Mouse (Mus musculus) heart, adult 2 months (tissue): ENCODE measurements around the gene Scd2. TPM values are rescaled to one million over a fixed set of nuclear protein-coding genes. Genes with fewer than 3 reads are reported as not detected.

Experiments used
- DNase-seq, 2 experiments: peaks; one replicate each; pipeline ENCODE4 v3.0.0; 2021
- H3K27ac ChIP-seq: fragments of 200-600 bp; 2 replicates; pipeline ENCODE4 v1.8.1; 2022
- H3K27me3 ChIP-seq: fragments of 200-500 bp; 2 replicates; pipeline ENCODE4 v1.6.1; 2012; ENCODE audit warnings: mild to moderate bottlenecking, low read length, inconsistent platforms, mixed read lengths; ENCODE audit not compliant: control insufficient read depth, insufficient read depth
- H3K36me3 ChIP-seq: fragments of 200-500 bp; 2 replicates; pipeline ENCODE4 v1.6.1; 2012; ENCODE audit warnings: low read length, inconsistent platforms; ENCODE audit not compliant: control insufficient read depth, insufficient read depth
- H3K4me1 ChIP-seq: fragments of 200-500 bp; 2 replicates; pipeline ENCODE4 v1.6.1; 2011; ENCODE audit warnings: low read length; ENCODE audit not compliant: control insufficient read depth, insufficient read depth
- H3K4me3 ChIP-seq: fragments of 200-600 bp; 2 replicates; pipeline ENCODE4 v1.8.1; 2022
- H3K79me2 ChIP-seq: fragments of 200-500 bp; replicated peaks from 2 replicates; pipeline ENCODE4 v1.6.1; 2012; ENCODE audit warnings: mild to moderate bottlenecking, inconsistent platforms, low read length, moderate library complexity, mixed read lengths; ENCODE audit not compliant: control insufficient read depth, insufficient read depth
- H3K9ac ChIP-seq: fragments of 200-500 bp; 2 replicates; pipeline ENCODE4 v1.6.1; 2012; ENCODE audit warnings: low read depth, mild to moderate bottlenecking, control low read depth, inconsistent platforms, low read length, mixed read lengths
- CTCF ChIP-seq: fragments of 200-600 bp; IDR thresholded peaks from 2 replicates; pipeline ENCODE4 v1.8.1; 2022; ENCODE audit warnings: antibody characterized with exemption, mild to moderate bottlenecking, moderate library complexity
- EP300 ChIP-seq: fragments of 200-500 bp; IDR thresholded peaks from 2 replicates; pipeline ENCODE4 v1.6.1; 2011; ENCODE audit warnings: low read depth, low read length, control low read depth; ENCODE audit not compliant: insufficient read depth
- POLR2A ChIP-seq: fragments of 200-500 bp; IDR thresholded peaks from 2 replicates; pipeline ENCODE4 v1.6.1; 2011; ENCODE audit warnings: mild to moderate bottlenecking, low read depth, low read length, control low read depth; ENCODE audit not compliant: insufficient read depth
- WGBS: fragments of 180-500 bp; shearing (Covaris S2); methylation state at CpG from one replicate; pipeline ENCODE4 v1.1.7; 2018; 5-methylcytosine and 5-hydroxymethylcytosine counted together
- intact Hi-C: fragments of 180-260 bp; cut with DNase I; formaldehyde crosslinking; loops from one replicate; pipeline ENCODE4 v1.15.1; 2025
- polyA plus RNA-seq: library from polyadenylated mRNA; depleted of rRNA; stranded (reverse); fragments of >200 nt; gene quantifications from 2 replicates; pipeline ENCODE4 v1.2.3, GENCODE M21; 2012
- total RNA-seq, 2 experiments: library from RNA; stranded (reverse); gene quantifications; 2 replicates each; pipeline ENCODE4 v1.2.3; 2021

Gene Scd2
- total and polyA plus RNA-seq, 3 experiments, result 9.2 to 21.2 (median 12.2) TPM

DNA sequence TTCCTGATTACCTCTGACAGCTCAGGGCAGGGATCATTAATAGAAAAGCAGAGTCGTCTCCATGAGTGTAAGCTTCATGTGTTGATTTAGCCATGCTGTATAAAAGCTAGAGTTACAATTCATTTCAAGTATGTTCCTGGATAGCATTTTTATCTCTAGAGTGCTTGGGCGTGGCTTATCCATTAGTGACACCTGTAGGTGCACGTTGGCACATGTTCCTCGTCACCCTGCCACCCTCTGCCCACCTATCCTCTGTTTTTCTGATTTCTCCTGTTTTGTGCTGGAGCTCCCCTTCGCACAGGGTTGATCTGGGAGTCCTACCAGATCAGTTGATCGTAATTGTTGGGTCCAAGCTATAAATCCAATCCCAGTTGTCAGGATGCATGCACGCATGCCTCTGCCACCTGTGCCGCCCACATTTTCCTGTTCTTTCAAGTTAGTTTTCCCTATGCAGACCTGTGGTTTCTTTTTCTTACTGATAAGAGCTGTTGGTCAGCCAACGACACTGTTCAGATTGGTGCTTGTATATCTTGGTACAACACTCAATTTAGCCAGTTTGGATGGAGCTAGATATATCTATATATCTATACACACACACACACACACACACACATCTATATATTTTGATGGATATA is 8.3 kb downstream of the Scd2 start:
- no peak overlapping the region for H3K27ac ChIP-seq
- intact Hi-C loops, result no loop called here

DNA sequence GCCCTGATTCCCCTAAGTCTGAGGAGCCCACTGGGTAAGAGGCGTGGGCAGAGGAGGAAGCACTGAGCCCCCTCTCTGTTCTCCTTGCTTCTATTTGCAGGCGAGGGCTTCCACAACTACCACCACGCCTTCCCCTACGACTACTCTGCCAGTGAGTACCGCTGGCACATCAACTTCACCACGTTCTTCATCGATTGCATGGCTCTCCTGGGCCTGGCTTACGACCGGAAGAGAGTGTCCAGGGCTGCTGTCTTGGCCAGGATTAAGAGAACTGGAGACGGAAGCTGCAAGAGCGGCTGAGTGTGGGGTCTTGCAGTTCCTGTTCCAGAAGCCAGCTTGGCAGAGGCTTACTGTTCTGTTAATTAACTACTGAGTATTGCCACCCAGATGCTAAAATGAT is 9.4 kb downstream of the Scd2 start:
- Histone ChIP-seq H3K4me1 (peaks cover 2% of the 10 kb centered on the region; the same call in 1 of the 2 replicates), H3K9ac (no peak overlapping the region), H3K4me3 (no peak overlapping the region), H3K27me3 (no peaks in the 10 kb centered on the region), H3K36me3 (no peaks in the 10 kb centered on the region; the same call in 1 of the 2 replicates), H3K27ac (no peak overlapping the region), H3K79me2 (no peaks in the 10 kb centered on the region)
- TF ChIP-seq POLR2A (no peak), CTCF (no peak), EP300 (no peak)
- intact Hi-C loops, result no loop called here
- no peak for DNase-seq
- WGBS, result 63% methylated on average over 11 of the region's 11 CpGs

More for the DNA sequence above, 8.3 kb downstream of the Scd2 start:
- no peak for TF ChIP-seq CTCF
- TF ChIP-seq POLR2A, result no peak
- no peak for TF ChIP-seq EP300
- Histone ChIP-seq H3K4me3 (no peak overlapping the region), H3K79me2 (no peaks in the 10 kb centered on the region), H3K27me3 (no peaks in the 10 kb centered on the region), H3K9ac (no peak overlapping the region), H3K36me3 (no peaks in the 10 kb centered on the region; the same call in 1 of the 2 replicates), H3K4me1 (peaks cover 5% of the 10 kb centered on the region)
- DNase-seq, result no peak
- 82% methylated on average over 9 of the region's 9 CpGs for WGBS

DNA sequence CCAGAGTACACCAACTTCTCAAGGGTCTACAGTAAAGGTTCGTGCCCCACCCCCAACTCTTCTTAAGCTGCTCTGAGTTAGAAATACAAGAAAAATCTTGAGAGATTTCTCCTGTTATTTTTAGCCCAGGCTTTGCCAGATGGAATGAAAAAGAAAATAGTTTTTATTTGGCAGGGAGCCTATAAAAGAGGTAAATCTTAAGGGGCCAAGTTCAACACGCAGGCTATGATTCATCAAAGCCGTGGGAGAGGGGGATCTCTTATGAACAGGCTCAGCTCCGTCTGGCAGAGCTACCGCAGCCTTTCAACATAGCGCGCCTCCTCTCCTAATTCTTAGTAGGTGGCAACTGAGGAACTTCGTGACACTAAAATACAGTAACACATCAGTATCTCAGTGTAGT is 10.0 kb downstream of the Scd2 start:
- H3K27me3 ChIP-seq, result no peaks in the 10 kb centered on the region
- DNase-seq, result no peak
- H3K36me3 ChIP-seq, result no peaks in the 10 kb centered on the region; the same call in 1 of the 2 replicates
- intact Hi-C loops, result no loop called here
- no peaks in the 10 kb centered on the region for H3K79me2 ChIP-seq
- WGBS, result 66% methylated on average over 8 of the region's 8 CpGs
- H3K4me3 ChIP-seq, result no peak overlapping the region
- no peak overlapping the region for H3K9ac ChIP-seq
- TF ChIP-seq EP300 (no peak), POLR2A (no peak), CTCF (no peak)
- H3K27ac ChIP-seq, result no peak overlapping the region
- peaks cover 2% of the 10 kb centered on the region; the same call in 1 of the 2 replicates for H3K4me1 ChIP-seq

DNA sequence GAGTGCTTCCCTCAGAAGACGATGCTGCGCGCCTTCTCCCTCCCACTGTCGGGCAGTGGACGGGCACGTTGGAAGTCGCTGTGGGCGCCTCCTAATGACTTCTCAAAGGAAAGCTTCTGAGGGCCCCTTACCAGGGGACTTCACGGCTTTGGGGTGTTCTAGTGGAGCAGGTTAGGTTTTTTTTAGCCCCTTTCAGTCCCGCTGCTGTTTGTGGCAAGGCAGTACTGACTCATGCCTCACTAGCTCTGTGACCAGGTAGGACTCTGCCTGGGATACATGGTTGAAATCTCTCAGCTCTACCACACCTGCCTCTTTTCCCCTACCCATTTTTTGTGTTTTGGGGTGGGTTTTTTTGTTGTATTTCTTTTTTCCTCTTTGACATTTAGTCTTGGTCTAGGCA is 10.9 kb downstream of the Scd2 start:
- H3K9ac ChIP-seq, result no peak overlapping the region
- TF ChIP-seq POLR2A (no peak), CTCF (no peak), EP300 (no peak)
- intact Hi-C loops, result no loop called here

DNA sequence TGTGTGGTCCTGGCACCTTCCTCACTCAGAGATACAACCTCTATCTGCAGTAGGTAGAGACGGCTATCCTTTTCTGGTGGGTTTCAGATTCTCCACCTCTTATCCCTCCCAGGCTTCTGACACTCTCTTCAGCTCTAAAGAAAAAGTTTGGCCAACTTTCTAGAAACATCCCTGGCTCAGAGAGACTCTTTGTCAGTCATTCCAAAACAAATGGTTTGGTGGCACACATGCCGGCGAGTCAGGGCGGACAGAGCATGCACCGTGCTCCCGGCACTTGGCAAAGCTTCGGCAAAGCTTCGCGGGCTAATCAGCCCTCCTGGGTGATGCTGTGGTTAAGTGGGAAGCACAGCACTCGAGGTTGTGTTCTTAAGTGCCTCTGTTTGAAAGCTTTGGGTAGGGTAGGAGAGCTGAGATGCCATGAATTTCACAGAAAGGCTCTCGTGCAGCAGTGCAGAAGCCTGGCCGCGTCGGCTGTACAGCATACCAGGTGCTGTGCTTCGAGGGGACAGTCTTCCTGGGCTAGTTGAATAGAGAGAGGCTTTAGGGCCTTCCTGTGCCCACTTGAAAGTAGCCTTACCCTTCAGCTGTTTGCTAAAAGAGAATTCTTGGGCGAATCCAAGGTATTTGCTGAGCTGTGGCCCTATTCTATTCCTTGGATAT is 11.5 kb downstream of the Scd2 start:
- Histone ChIP-seq H3K9ac (no peak overlapping the region), H3K4me1 (peaks cover 2% of the 10 kb centered on the region; the same call in 1 of the 2 replicates), H3K36me3 (no peaks in the 10 kb centered on the region; the same call in 1 of the 2 replicates), H3K27me3 (no peaks in the 10 kb centered on the region), H3K79me2 (no peaks in the 10 kb centered on the region), H3K27ac (no peak overlapping the region), H3K4me3 (no peak overlapping the region)
- WGBS, result 88% methylated on average over 16 of the region's 16 CpGs
- no peak for DNase-seq
- TF ChIP-seq POLR2A (no peak), EP300 (no peak), CTCF (no peak)
- intact Hi-C loops, result no loop called here

More for the DNA sequence above, 10.9 kb downstream of the Scd2 start:
- H3K36me3 ChIP-seq, result no peaks in the 10 kb centered on the region; the same call in 1 of the 2 replicates
- H3K4me3 ChIP-seq, result no peak overlapping the region
- DNase-seq, result no peak
- H3K4me1 ChIP-seq, result peaks cover 2% of the 10 kb centered on the region; the same call in 1 of the 2 replicates
- H3K27ac ChIP-seq, result no peak overlapping the region
- 89% methylated on average over 10 of the region's 10 CpGs for WGBS
- no peaks in the 10 kb centered on the region for H3K79me2 ChIP-seq
- H3K27me3 ChIP-seq, result no peaks in the 10 kb centered on the region

DNA sequence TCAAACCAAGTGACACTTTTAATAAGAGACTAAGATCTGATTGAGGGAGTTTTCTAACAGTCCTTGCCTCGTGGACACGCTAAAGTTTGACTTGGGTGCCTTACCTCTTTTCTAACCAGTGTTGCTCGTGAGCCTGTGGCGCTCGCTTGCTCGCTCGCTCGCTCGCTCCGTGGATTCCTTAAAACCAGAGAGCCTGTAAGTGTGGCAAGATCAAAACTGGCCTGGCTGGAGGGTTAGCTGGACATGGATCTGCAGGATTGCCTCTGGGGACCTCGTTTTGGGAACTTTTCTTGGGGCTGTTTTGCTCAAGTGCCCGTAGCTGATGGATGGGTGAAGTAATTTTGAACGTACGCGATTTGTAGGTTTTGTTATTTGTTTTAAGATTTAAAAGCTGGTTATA is 12.2 kb downstream of the Scd2 start:
- H3K4me3 ChIP-seq, result no peak overlapping the region
- H3K4me1 ChIP-seq, result peaks cover 2% of the 10 kb centered on the region; the same call in 1 of the 2 replicates
- intact Hi-C loops, result no loop called here
- no peak overlapping the region for H3K27ac ChIP-seq
- H3K36me3 ChIP-seq, result no peaks in the 10 kb centered on the region; the same call in 1 of the 2 replicates
- DNase-seq, result no peak
- 89% methylated on average over 15 of the region's 15 CpGs for WGBS
- H3K9ac ChIP-seq, result no peak overlapping the region
- TF ChIP-seq POLR2A, result no peak
- no peak for TF ChIP-seq CTCF
- TF ChIP-seq EP300, result no peak
- H3K27me3 ChIP-seq, result no peaks in the 10 kb centered on the region
- no peaks in the 10 kb centered on the region for H3K79me2 ChIP-seq
